Mouse (Mus musculus) E14TG2a.4 (cell line): ENCODE results near the gene Phlda1.

Source experiments
- H3K27me3 ChIP-seq: 2 replicates; pipeline ENCODE4 v1.6.1; 2014; ENCODE audit warnings: low read length, control low read depth; ENCODE audit not compliant: insufficient read depth
- H3K36me3 ChIP-seq: 2 replicates; pipeline ENCODE4 v1.6.1; 2014; ENCODE audit warnings: low read length, control low read depth; ENCODE audit not compliant: insufficient read depth
- H3K4me1 ChIP-seq: replicated peaks from 2 replicates; pipeline ENCODE4 v1.6.1; 2014; ENCODE audit warnings: low read depth, low read length, control low read depth
- H3K4me3 ChIP-seq: replicated peaks from 2 replicates; pipeline ENCODE4 v1.5.1; 2014; ENCODE audit warnings: mild to moderate bottlenecking, low read length
- H3K9me3 ChIP-seq: 2 replicates; pipeline ENCODE4 v1.6.1; 2014; ENCODE audit warnings: low read length, control low read depth
- CTCF ChIP-seq: conservative IDR thresholded peaks from 2 replicates; pipeline ENCODE4 v1.5.1; 2014; ENCODE audit warnings: low read length
- NANOG ChIP-seq: IDR thresholded peaks from 2 replicates; pipeline ENCODE4 v1.6.1; 2014; ENCODE audit warnings: borderline replicate concordance, low read length, mixed read lengths
- POU5F1 ChIP-seq: IDR thresholded peaks from 2 replicates; pipeline ENCODE4 v1.6.1; 2014; ENCODE audit warnings: low read length, borderline replicate concordance

Gene Phlda1

GRCm38 (mm10) chr10:111509103-111509784, 3.2 kb downstream of the Phlda1 start:
- peaks cover 19% of the 10 kb centered on the region for H3K27me3 ChIP-seq
- H3K4me1 ChIP-seq = peaks cover 41% of the 10 kb centered on the region
- H3K36me3 ChIP-seq = no peaks in the 10 kb centered on the region
- TF ChIP-seq CTCF = no peak
- no peak for TF ChIP-seq NANOG
- TF ChIP-seq POU5F1 = no peak
- no peak overlapping the region for H3K4me3 ChIP-seq
- H3K9me3 ChIP-seq = no peaks in the 10 kb centered on the region

- Histone ChIP-seq H3K4me1 (peaks cover 43% of the 10 kb centered on the region), H3K9me3 (no peaks in the 10 kb centered on the region), H3K27me3 (peaks cover 19% of the 10 kb centered on the region), H3K36me3 (no peaks in the 10 kb centered on the region), H3K4me3 (no peak overlapping the region)
- TF ChIP-seq NANOG (no peak), POU5F1 (no peak), CTCF (no peak)
Observed at GRCm38 (mm10) chr10:111509981-111510380, 3.9 kb downstream of the Phlda1 start.

GRCm38 (mm10) chr10:111510798-111511197, 4.7 kb downstream of the Phlda1 start:
- Histone ChIP-seq H3K27me3 (peaks cover 15% of the 10 kb centered on the region), H3K9me3 (no peaks in the 10 kb centered on the region), H3K4me3 (no peak overlapping the region), H3K36me3 (no peaks in the 10 kb centered on the region), H3K4me1 (peaks cover 44% of the 10 kb centered on the region)
- TF ChIP-seq CTCF (no peak), NANOG (no peak), POU5F1 (no peak)

- TF ChIP-seq CTCF (no peak), POU5F1 (no peak), NANOG (no peak)
- Histone ChIP-seq H3K4me3 (no peak overlapping the region), H3K4me1 (peaks cover 43% of the 10 kb centered on the region), H3K36me3 (no peaks in the 10 kb centered on the region), H3K27me3 (peaks cover 14% of the 10 kb centered on the region), H3K9me3 (no peaks in the 10 kb centered on the region)
Observed at GRCm38 (mm10) chr10:111512036-111512568, 6.0 kb downstream of the Phlda1 start.

- H3K4me3 ChIP-seq = no peak overlapping the region
- peaks cover 25% of the 10 kb centered on the region for H3K4me1 ChIP-seq
- no peak for TF ChIP-seq POU5F1
- no peak for TF ChIP-seq NANOG
- no peak for TF ChIP-seq CTCF
- H3K9me3 ChIP-seq = no peaks in the 10 kb centered on the region
- peaks cover 8% of the 10 kb centered on the region; the same call in 1 of the 2 replicates for H3K27me3 ChIP-seq
- no peaks in the 10 kb centered on the region for H3K36me3 ChIP-seq
Observed at GRCm38 (mm10) chr10:111514282-111514885, 8.3 kb downstream of the Phlda1 start.

- no peak for TF ChIP-seq CTCF
- TF ChIP-seq NANOG = no peak
- TF ChIP-seq POU5F1 = no peak
- Histone ChIP-seq H3K27me3 (peaks cover 14% of the 10 kb centered on the region), H3K36me3 (no peaks in the 10 kb centered on the region), H3K4me3 (no peak overlapping the region), H3K9me3 (no peaks in the 10 kb centered on the region), H3K4me1 (peaks cover 24% of the 10 kb centered on the region)
Observed at GRCm38 (mm10) chr10:111515071-111516010, 9.3 kb downstream of the Phlda1 start.

- Histone ChIP-seq H3K27me3 (peaks cover 14% of the 10 kb centered on the region), H3K9me3 (no peaks in the 10 kb centered on the region), H3K4me3 (no peak overlapping the region), H3K4me1 (peaks cover 19% of the 10 kb centered on the region), H3K36me3 (no peaks in the 10 kb centered on the region)
- TF ChIP-seq NANOG (no peak), CTCF (no peak), POU5F1 (no peak)
Observed at GRCm38 (mm10) chr10:111516172-111516588, 10.1 kb downstream of the Phlda1 start.

GRCm38 (mm10) chr10:111516804-111517436, 10.8 kb downstream of the Phlda1 start:
- H3K36me3 ChIP-seq = no peaks in the 10 kb centered on the region
- TF ChIP-seq CTCF (no peak), POU5F1 (no peak), NANOG (no peak)
- no peak overlapping the region for H3K4me3 ChIP-seq
- H3K27me3 ChIP-seq = peaks cover 14% of the 10 kb centered on the region
- H3K4me1 ChIP-seq = peaks cover 19% of the 10 kb centered on the region
- no peaks in the 10 kb centered on the region for H3K9me3 ChIP-seq
